Mouse (Mus musculus) right cerebral cortex, adult 18-20 months (tissue): ENCODE results near the gene Ddx52.

Experiments
- DNase-seq: peaks from one replicate; pipeline ENCODE4 v3.0.0; 2022; ENCODE audit warnings: mixed read lengths

Gene Ddx52

DNA sequence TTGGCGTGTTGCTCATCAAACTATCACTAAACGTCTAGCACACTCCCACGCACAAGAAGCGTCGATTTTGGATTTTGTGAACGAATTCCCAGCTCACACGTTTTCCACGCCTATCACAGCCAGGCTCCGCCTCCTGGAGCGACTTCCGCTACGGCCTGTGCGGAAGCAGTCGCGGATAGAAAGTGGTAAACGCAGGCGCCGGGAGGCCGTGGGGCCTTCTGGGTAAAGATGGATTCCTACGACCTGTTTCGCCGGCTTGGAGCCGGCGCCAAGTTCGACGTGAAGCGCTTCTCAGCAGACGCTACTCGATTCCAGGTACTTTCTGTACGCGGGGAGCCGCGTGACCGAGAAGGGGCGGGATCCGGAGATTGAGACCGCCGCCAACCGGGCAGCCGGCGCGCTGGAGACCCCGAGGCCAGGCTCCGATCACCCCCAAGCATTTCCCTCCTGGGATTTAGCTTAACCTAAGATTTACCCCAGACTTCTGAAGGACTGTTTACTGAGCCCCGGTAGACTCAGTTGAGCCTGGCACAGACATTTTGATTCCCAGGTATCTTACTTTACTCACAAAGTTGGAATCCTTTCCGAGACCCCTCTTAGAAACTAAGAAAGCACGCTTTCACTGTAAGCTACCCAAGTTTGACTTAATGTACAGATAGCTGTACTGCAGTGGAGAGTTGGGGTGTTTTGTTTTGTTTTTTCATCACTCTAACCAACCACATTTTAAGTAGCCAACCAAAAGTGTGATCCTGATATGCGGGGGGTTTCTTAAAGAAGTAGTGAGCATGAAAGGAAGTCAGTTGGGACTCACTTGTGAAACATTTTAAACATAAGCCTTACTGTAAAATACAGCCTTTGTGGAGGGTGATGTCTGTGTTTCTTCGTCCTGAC, at the start of gene Ddx52:
Gene Ddx52, plus strand, starts transcription at position 113 of the 891 bp plus-strand sequence.
- DNase-seq, result peak; percentile 94

GRCm38 (mm10) chr11:83893325-83893724, 48.5 kb upstream of the Ddx52 start:
- DNase-seq, result no peak

DNA sequence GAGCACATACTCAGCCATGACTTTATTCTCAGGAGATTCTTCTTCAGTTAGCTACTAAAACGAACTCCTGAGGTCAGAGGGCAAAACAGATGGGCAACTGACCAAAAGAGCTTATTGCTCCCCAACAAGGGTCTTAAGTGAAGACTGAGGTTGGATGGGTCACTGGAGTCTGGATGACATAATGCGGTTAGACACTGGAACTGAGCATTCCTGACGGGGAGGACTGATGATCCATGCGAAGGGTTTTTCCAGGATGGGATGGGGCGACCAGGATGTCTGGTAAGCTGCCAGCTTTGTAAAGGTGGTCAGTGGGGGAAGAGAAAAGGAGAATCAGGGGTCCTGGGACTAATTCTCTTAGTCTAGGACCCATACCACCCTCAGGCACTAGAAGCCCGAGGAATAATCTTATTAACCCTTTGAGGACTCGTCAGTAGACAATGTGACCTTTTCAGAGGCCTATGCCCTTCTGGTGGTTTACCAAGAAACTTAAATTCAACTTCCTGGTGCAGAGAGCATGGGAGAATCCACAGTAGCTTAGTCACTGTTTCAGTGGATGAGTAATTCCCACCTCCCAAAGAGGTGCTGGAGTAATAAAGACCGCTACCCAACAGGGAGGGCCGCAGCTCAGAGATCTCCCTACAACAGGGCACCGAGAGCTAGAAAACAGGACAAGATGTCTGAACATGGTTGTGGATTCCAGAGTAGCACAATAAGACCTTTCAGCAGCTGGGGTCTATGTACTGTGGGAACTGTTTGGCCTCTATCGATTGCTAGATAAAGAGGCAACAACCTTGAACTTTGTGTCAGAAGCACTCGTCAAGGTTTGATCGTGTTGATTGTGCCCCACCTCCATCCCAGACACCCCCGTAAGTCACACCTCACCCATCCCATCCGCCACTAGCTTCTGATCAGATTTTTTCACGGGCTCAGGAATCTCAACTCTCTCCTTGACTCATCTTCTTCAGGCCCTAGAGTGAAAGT, 45.1 kb upstream of the Ddx52 start:
- no peak for DNase-seq

DNA sequence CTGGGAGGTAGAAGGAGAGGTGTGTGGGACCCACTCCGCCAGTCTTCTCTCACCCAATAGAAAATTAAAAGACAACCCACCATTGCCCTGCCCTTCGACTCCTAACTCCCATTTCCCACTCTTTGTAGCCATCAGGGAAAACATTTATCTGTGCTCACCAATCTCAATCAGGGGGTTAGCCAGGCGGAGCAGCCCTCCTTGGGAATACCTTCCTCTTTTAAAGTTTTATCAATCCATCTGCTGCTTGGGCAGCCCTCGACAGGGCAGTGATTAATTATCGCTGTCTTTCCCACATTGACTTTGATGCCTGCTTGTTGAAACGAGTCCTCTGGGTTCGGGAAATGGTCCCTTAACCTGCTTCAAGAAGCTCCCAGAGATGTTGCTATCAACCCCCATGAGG, 44.3 kb upstream of the Ddx52 start:
- no peak for DNase-seq

- no peak for DNase-seq
Observed at GRCm38 (mm10) chr11:83902812-83903211, 39.0 kb upstream of the Ddx52 start.

DNA sequence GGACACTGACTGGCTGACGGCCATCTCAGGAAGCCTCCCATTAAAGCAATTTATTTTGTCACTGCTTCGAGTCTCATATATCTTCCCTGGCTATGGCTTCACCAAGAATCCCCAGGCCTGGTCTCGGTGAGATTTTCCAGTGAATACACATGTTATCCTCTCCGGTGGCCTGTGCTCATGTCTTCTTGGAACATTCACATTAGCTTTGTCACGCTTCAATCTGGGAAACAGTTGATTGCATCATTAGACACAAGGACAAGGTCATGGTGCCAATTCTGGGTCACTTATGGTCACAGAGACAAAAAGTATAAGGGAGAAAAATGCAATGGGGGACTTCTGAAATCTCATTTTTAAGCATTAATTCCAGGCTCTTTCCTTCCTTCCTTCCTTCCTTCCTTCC, 36.1 kb upstream of the Ddx52 start:
- no peak for DNase-seq

DNA sequence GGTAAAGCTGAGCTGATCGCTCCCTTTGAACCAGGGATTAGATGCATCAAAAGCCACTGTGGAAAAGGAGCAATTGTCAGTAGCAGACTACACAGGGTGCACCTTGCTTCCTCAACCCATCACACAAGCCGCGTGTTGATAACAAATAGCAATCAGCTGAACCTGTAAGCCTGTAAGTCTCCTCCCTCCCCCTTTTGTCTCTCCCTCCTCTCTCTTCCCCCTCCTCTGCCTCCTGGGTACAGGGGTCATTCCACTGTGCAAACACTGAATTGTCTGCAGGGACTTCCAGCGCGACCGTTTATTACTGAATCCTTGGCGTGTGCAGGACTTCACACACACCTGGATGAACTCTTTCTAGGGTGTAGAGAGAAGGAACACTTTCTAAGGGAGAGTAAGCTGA, 33.5 kb upstream of the Ddx52 start:
- DNase-seq, result no peak

GRCm38 (mm10) chr11:83913824-83914311, 28.0 kb upstream of the Ddx52 start:
- DNase-seq, result no peak

- no peak for DNase-seq
Observed at GRCm38 (mm10) chr11:83914501-83914900, 27.4 kb upstream of the Ddx52 start.

DNA sequence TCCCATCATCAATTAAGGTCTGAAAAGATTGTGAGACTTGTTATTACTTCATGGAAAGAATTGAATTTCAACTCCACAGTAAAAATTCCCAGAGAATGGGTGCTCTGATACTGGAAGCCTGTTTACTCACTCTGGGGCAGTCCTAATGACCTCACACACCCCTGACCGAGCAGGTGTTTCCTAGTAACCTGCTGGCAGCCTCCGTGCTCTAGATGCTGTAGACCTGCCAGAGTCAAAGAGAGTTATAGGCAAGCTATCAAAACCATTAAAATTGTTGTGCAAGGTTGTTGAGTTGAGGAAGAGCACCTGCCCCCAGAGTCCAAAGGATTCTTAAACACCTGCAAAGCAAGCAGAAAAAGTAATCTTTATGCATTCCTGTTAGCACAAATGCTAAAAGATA, 19.3 kb upstream of the Ddx52 start:
- no peak for DNase-seq

DNA sequence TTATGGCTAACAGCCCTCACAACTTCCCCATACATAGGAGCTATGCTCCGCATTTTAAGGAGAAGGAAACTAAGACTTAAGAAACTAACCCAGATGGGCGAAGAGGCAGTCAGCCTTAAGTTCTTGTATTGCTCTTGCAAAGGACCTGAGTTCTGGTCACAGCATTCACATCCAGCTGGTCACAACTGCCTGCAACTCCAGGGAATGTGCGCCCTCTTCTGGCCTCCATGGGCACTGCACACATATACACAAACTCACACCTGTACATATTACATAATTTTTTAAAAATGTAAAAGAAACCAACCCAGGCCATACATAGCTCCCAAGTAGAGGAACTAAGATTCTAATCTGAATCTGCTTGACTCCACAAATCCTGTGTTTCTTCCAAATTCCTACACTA, 14.8 kb upstream of the Ddx52 start:
- no peak for DNase-seq

DNA sequence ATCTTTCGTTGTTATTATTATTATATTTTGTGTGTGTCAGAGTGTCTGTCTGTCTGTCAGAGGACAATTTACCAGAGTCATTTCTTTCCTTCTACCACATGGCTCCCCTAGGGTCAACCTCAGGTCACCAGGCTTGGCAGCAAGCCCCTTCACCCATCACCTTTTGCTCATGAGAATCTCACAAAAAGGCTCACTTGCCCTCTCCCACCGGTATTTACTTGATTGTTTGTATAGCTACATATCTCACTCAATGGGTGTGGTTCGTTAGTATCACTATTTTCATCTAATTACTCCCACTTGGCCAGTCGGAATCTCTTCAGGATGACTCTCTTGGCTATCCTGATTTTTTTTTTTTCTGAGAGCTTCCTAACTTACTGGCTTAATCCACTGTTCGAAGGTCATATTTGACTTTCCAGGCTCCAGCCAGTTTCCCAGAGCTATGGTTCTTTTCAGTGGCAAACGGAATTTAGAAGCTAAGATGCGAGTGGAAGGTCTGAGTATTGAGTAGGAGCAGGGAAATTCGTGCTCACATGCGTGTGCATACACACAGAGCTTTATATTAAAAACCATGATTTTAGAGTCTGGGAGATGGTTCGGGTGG, 9.3 kb upstream of the Ddx52 start:
- DNase-seq, result no peak

- no peak for DNase-seq
Observed at GRCm38 (mm10) chr11:83933376-83933775, 8.5 kb upstream of the Ddx52 start.

DNA sequence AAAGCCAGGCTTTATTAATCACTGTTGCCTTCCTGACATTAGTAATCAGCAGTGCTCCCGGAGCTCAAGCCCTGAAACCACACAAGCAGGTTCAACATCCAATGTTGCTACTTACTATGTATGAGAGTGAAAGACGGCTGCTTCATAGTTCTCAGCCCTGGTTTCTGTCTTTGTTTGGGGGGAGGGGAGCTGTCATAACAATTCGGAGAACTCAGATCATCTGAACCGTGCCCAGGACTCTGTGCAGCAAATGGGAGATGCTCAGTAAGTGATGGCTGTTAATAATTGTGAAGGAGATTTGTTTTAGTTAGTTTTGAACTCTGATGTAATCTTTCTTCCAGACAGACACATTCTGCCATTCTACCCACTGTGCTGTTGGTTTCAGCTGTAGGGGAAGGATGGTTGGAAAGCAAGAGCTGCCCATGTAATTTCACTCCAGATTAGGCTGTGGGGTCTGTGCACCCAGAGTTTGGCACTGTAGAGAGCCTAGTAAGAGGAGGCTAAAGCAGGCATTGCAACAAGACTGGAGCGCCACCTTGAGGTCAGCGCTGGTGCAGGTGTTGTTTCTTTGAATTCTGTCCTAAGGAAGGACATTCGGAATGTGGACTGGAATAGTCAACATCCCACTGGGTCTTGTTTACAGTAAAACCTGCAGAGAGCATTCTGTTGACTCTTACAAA, 5.7 kb upstream of the Ddx52 start:
- peak; percentile 55 for DNase-seq

GRCm38 (mm10) chr11:83938556-83938955, 3.3 kb upstream of the Ddx52 start:
- no peak for DNase-seq

DNA sequence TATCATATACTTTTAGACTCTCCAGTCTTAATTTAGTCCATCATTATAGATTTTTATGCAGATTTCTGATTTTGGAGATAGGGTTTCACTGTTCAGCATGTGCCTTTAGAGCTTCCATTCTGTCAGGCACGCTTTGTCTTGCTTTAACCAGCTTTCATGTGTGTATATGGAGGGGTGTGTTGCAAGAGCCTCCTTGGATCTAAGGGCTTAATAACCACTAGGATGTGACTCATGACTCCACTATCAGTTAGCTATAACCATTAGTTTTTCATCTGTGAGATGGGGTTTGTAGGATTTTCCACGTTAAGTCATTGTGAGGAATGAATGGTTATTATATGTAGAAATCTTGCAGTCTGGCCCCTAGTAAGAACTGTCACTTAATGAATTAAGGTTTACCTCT, 15.0 kb downstream of the Ddx52 start:
- no peak for DNase-seq

GRCm38 (mm10) chr11:83961983-83962382, 20.1 kb downstream of the Ddx52 start:
- DNase-seq, result peak; percentile 50

DNA sequence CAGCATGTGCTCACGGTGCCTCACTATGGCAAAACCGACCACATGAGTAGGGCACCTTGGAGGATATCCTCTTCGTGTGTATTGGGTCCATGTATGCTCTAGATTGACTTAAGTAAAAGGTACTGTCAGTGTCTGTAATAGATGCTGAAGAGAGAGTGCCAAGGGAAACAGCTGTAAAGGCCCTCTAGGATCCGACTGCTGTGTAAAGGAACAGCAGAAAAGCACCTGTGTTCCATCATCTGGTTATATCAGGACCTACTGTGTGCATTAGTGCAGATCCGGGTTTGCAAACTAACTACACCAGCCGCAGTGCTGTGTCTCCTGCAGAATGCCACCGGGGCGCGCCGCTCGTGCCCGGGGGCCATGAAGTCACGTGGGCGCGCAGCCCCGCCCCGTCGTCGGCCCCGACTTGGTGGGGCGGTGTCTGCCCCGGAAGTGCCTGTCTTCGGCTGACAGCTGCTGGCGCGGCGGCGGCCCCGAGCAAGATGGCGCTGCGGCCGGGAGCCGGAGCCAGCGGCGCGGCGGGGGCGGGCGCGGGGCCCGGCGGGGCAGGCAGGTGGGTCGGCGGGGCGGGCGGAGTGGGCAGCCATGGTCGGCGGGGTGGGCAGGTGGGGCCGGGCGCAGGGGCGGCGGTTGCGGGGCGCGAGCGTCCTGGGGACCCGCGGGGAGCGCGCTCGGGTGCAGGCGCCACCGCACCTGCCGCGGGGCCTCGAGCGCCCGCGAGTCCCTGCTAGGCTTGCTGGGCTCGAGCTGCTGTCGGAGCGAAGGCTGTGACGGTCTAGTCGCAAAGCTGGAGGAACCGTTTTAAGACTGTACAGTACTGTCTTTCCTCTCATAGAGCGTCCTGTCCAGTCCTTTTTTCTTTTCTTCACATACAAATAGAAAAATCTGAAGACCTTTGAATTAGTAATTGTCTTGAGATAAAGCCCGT, 22.4 kb downstream of the Ddx52 start, which contains the start of gene Synrg:
Gene Synrg, plus strand, starts transcription at position 438 of the 931 bp plus-strand sequence.
- DNase-seq, result peak; percentile 94

DNA sequence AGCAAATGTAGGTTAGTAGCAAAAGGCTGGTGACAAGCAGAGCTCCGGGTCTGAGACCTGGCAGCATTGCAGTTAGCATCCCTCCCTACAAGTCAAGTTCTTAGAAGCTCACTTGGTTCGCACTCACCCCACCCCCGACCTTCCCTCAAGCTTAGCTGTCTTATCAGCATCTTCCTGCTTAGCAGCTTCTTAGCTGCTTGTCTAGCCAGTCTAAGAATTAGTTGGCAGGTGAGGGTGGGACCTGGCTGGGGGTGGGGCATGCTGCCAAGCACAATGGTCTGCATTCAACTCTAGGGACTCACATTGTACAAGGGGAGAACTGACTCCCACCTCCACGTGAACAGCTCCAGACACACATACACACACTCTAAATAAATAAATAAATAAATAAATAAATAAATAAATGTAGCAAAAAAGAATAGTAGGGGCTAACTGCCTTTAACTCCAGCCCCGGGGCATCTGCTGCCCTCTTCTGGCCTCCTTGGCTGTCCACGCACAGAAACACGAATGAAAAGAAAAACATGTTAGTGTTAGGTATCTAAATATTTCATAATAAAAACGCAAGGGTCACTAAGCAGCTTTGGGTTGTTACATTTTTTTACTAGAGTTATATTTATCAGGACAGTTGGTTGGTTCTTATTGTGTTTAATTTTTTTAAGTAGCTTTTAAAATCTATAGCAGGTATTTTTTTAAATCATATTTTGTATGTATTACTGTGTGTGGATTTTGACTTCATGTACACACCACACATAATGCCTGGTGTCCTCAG, 25.8 kb downstream of the Ddx52 start:
- DNase-seq, result no peak

DNA sequence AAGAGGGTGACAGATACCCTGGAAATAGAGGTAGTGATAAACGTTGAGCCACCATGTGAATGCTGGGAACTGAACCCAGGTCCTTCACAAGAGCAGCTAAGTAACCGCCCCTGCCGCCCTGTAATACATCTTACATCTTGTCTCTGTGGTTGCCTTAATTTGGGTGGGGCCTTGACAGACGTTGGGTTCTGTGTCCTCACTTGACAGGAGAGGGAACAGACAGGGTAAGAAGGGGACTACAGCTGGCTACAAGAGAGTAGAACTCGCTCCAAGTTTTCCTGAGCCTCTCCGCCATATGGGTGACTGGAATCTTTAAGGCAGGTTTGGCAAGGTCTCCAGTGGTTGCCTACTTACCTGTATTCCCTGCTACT, 26.3 kb downstream of the Ddx52 start:
- DNase-seq, result no peak
